Mouse (Mus musculus): ENCODE measurements around the gene Tlk2. TPM values are rescaled to one million over a fixed set of nuclear protein-coding genes. Genes with fewer than 3 reads are reported as not detected.

Gene Tlk2
- total RNA-seq, 2 experiments from 2014 or later = 52.1 to 55.8 TPM

DNA sequence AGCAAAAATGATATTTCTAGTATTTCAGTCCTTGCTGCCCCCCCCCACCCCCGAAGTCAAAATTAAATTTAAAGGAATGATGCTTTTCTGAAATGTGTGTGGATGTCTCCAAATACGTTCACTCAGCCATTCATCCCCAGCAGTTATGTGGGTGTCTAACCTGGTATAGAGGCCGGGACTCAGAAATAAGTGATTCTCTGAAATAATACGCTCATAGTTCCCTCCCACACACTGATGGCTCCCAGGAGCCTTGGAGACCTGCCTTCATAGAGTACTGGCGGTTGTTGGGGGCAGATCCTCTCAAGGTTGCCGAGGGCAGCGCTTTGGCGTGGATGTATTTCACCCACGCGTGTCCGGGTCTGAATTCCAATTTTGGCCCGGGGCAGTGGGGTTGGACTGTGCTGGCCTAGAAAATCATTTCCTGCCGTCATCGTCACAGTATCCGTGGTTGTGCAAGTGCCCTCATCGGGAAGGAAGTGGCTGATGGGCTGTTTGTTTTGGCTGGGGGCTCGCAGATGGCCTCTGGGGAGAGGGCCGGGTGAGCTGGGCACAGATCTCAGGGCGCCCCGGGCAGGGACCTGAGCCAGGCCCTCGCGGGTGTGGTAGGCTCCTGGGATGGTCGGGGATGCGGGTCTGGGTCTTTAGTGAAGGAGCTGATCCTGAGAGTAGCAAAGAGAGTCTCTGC lies 132.8 kb downstream of the Tlk2 start:
- peak in 1 of 2 experiments; percentile 35 for DNase-seq (ENCODE audit: low spot score in 2 of 2)

DNA sequence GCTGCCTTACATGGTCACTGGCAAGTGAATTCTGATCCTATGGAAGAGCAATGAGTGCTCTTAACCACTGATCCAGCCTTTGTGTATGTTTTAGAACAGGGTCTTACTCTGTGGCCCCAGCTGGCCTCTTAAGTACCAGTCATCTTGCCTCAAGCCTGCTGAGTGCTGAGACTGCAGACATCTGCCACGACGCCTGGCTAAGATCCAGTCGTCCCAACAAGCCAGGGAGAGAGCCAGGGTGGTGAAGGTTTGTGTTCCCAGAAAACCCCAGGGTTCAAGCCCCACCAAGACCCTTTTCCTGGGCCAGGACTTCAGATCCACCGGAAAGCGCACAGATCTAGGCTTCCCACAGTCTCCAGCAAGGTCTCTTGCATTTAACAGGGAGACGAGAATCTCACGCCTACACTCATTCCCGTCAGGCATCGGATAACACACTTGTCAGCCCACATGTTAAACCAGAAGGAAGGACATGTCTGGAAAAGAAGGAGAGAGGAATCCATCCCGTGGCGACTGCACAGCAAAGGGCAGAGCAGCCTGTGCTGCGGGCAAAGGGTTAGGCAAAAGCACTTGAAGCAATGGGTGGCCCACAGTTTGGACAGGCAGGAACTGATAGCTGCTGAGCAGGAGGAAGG lies 133.8 kb downstream of the Tlk2 start:
- peak in 1 of 2 experiments; percentile 20 for DNase-seq (ENCODE audit: low spot score in 2 of 2)

DNA sequence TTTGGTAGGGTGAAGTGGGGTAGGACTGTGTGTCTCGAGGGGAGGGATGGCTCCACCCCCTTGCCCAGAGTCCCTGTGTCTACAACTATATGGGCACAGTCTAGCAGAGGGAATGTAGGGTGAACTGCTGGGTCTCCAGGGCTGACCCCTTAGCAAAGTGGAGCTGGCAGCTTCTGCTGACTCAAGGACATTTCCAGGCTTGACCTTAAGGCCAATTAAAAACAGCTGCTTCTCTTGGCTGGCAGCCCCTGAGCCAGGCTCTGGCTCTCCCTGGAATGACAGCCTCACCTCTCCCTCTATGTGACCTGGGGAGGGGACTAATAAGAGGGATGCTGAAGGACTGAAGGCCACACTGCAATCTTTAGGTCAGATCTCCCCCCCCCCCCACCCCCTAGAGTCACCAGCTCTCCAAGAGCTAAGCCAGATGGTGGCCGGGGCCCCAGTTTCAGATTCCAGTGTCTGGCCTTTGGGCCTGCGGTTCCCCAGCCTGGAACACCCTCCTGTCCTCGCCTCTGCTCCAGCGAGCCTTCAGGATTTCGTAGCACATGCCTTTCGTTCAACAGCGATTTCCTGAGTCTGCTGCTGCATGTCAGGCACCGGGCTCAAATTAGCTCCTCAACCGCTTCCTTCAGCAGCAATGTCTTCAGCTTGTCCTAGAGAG lies 134.5 kb downstream of the Tlk2 start:
- DNase-seq (ENCODE audit: low spot score in 2 of 2) = peak in 1 of 2 experiments; percentile 54

DNA sequence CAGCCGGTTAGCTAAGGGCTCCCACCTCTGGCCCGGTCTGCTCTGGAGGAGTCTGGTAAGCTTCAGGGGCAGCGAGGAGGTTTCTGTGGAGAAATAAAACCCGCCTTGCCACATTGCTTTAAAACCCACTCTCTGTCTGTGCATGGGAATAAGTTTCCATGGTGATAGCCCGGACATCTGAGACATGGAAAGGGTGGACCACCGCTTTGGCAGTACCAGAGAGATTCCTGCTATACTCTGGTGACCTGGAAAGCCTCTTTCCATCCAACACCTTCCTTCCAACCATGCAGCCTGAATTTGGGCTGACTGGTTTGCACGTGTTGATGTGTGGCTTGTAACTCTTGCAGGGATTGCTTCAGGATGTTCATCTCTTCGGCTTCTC lies 135.0 kb downstream of the Tlk2 start:
- no peak for DNase-seq (ENCODE audit: low spot score in 2 of 2)

DNA sequence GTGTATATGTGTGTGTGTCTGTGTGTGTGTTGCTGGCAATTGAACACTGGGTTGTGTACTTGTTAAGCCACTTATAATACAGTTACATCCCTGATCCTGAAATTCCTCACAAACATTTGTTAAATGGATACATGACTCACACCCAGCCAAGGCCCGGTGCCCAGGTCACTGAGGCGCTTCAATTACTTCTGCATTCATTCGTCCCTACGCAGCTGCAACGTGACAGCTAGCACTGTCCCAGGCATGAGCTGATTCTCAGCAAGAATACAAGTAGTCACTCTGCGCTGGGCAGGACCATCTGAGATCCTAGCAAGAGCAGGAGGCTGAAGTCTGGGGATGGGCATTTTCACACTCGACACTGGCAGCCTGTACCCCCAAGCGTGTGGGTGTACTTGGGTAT lies 136.7 kb downstream of the Tlk2 start:
- peak in 1 of 2 experiments; percentile 31 for DNase-seq (ENCODE audit: low spot score in 2 of 2)

DNA sequence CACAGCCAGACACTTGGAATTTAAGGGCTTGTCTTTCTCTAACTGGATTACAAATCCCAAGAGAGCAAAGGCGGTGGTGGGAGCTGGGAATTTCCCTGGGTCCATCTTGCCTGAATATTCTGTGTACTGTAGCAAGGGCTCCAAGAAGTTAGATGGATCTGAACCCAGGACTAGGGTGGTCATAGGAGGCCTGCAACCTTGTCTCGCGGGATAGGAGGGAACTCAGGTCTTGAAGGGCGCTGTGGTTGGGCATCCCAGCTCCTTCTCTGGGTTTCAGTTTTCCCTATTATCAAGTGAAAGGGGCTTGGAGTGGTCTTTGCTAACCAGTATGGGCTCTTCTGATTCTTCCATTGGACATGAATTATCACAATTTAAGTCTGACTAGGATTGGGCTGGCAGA lies 137.5 kb downstream of the Tlk2 start:
- DNase-seq (ENCODE audit: low spot score in 2 of 2) = no peak

DNA sequence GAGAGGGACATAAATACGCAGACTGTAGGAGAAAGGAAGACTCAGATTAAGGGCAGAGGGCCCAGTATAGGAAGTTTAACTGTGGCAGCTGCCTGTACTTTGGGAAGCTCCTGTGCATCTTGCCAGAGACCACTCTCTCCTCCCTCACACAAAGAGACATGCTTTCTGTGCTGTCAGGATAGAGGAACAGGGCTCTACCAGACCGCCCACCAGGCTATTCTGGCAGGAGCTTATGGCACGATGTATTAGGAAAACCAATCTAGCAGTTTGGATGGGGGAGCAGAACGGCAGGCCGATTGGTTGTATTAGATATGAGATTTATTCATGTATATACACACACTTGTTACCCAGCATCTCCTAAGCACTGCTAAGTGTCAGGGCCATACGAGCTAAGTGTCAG lies 139.2 kb downstream of the Tlk2 start:
- no peak for DNase-seq (ENCODE audit: low spot score in 2 of 2)

DNA sequence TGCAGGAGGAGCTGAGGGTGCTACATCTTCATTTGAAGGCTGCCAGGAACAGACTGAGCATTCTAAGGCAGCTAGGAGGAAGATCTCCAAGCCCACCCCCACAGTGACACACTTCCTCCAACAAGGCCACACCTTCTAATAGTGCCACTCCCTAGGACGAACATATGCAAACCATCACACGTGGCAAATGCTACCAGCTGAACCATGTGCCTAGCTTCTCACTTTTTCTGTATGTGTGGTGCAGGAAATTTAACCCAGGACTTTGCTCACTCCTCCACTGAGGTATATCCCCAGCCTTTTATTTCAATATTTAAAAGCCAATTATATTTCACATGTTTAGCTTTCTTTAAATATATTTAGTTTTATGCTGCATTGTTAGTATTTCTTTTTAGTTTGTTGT lies 142.5 kb downstream of the Tlk2 start:
- no peak for DNase-seq (ENCODE audit: low spot score in 2 of 2)

DNA sequence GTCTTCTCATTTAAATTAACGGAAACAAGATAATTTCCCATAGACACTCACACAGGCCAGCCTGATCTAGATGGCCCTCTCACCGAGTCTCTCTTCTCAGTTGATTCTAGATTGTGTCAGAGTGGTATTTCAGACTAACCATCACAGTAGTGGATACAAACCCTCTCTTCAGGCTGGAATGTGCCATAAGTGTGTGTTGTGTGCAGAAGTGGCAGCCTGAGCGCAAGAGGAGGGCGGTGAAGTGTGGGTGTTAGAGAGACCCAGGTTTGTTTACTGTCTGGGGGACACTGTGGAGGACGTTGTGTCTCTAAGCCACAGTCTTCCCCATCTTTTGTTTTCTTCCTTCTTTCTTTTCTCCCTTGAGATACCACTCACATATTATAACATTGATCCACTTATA lies 144.9 kb downstream of the Tlk2 start:
- DNase-seq (ENCODE audit: low spot score in 2 of 2) = no peak

DNA sequence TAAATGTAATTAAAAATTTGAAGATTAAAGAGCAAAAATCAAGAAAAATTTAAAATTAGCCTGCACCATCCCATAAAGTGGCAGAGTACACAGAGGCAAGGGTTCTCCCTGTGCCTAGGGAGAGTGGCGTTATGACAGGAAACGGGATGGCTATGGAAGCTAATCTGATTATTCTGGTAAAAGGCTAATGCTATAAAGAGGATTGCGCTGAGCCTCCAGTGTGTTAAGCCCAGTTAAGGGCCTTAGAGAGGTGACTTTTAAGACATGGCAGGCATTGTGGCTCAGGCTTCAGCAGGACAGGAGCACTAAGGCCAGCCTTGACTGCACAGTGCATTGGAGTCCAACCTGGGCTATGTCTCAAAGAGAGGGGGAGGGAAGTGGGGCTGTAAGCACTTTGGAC lies 148.5 kb downstream of the Tlk2 start:
- no peak for DNase-seq (ENCODE audit: low spot score in 2 of 2)

DNA sequence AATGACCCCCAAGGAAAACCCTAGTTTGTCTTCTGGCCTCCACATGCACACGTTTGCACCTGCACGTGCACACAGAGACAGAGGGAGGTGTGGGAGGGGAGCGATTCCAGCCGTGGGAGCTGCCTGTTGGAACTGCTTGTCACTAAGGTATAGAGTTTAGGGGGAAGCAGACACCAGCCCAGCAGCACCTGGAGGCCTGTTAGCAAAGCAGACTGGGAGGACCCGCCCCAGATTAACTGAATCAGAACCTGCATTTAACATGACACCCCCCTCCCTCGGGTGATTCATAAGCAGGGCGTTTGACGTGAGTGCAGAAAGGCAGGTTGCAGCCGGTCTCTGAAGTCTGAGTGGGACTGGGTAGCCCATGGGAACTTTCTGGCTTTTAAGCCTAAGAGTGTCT lies 151.4 kb downstream of the Tlk2 start:
- no peak for DNase-seq (ENCODE audit: low spot score in 2 of 2)

DNA sequence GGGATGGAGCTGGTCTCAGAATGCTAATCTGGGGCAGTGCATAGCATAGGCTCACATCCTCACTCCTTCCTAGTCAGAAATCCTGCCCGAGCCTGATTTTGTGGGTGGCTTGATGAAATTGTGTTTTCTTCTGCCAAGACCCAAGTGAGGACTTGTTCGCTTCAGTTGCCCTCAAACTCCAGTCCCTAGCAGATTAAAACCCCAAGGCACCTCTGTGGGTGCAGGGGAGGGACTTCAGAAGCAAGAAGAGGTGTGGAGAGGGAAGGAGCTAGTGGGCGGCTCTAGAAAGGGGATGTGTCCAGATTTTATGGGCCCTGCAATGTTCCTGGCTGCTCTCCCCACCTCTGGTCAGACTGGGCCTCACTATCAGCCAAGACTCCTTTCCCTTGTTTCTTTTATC lies 152.5 kb downstream of the Tlk2 start:
- DNase-seq (ENCODE audit: low spot score in 2 of 2) = no peak

DNA sequence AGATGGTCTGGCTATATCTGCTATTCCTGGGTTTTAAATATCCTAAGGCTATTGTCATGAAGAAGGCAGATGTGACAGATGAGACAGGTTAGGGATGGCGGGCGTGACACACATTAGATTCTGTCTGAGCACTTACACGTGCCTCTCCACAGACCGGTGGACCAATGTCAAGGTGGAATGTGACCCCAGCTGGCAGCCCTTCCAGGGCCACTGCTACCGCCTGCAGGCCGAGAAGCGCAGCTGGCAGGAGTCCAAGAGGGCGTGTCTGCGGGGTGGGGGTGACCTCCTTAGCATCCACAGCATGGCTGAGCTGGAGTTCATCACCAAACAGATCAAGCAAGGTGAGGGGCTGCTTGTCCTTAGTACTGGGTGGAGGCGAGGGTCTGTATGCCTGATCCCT lies 153.1 kb downstream of the Tlk2 start:
- peak; percentile 65 to 76 for DNase-seq (ENCODE audit: low spot score in 2 of 2)

DNA sequence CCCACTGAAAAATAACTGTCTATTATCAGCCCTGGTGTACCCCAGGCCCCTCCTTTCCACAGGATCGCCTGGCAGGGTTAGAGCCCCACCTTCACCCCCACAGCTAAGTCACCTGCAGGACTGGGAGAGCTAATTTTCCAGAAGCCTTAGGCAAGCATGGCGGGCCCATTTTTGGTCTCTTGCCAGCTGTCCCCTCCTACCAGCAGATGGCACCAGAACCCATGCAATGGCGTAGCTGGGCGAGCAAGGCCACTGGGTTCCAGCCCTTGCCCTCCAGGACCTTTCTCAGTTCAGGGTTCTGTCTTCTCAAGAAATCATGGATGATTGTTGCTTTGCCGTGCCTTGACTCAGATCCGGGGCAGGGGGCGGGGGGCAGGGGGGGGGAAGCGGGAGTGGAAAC lies 153.9 kb downstream of the Tlk2 start:
- DNase-seq (ENCODE audit: low spot score in 2 of 2) = peak in 1 of 2 experiments; percentile 57

Other genes with a start within 250 kb of the Tlk2 start
- not detected for gene Efcab3, start 115.2 kb upstream of the Tlk2 start, total RNA-seq (2021)
- 10 to 100 TPM; 16.3 to 17.2 TPM for gene Mettl2, start 52.4 kb upstream of the Tlk2 start, total RNA-seq (2021)
- not detected for gene Gm10842, start 31.9 kb upstream of the Tlk2 start, total RNA-seq (2021)
- gene Mrc2, start 113.8 kb downstream of the Tlk2 start, total RNA-seq (2021) = 10 to 100 TPM; 78.1 to 79.3 TPM

All from gastrocnemius, postnatal 4 days (tissue).